Mouse (Mus musculus) midbrain, embryonic 10.5 days (tissue): ENCODE results near the gene Gm10778. TPM values are rescaled to one million over a fixed set of nuclear protein-coding genes. Genes with fewer than 3 reads are reported as not detected.

Experiments used
- DNase-seq: peaks from one replicate; pipeline ENCODE4 v3.0.0-alpha.2; 2017; ENCODE audit warnings: low spot score
- H3K27ac ChIP-seq: fragments of 300-500 bp; sonication (generic); replicated peaks from 2 replicates; pipeline ENCODE4 v1.5.1; 2016; ENCODE audit warnings: mild to moderate bottlenecking
- H3K27me3 ChIP-seq: fragments of 300-500 bp; sonication (generic); 2 replicates; pipeline ENCODE4 v1.6.1; 2016; ENCODE audit warnings: low read depth, mild to moderate bottlenecking; ENCODE audit not compliant: poor library complexity, severe bottlenecking
- H3K36me3 ChIP-seq: fragments of 300-500 bp; sonication (generic); 2 replicates; pipeline ENCODE4 v1.6.1; 2016; ENCODE audit warnings: mild to moderate bottlenecking, moderate library complexity
- H3K4me1 ChIP-seq: fragments of 300-500 bp; sonication (generic); 2 replicates; pipeline ENCODE4 v1.6.1; 2016
- H3K4me3 ChIP-seq: fragments of 300-500 bp; sonication (generic); 2 replicates; pipeline ENCODE4 v1.5.1; 2016; ENCODE audit warnings: mild to moderate bottlenecking, moderate library complexity
- H3K9me3 ChIP-seq: fragments of 300-500 bp; sonication (generic); replicated peaks from 2 replicates; pipeline ENCODE4 v1.6.1; 2016; ENCODE audit warnings: mild to moderate bottlenecking
- WGBS: fragments of 180-500 bp; shearing (Covaris S2); methylation state at CpG from one replicate; pipeline ENCODE4 v1.1.7; 2016; 5-methylcytosine and 5-hydroxymethylcytosine counted together
- polyA plus RNA-seq: library from polyadenylated mRNA; unstranded; fragments of >200 nt; fragmentation: Nextera tagmentation; extraction: Ambion mirVana; gene quantifications from 2 replicates; pipeline ENCODE4 v1.2.1, GENCODE M21; 2016

Gm10778 gene
- 4.9 and 5.6 TPM in 2 replicates for polyA plus RNA-seq

GRCm38 (mm10) chr10:81648803-81649775 lies at the start of gene Gm10778:
Gene Gm10778 (plus strand): TSS chr10:81649059.
- 5% methylated on average over 34 of the region's 52 CpGs for WGBS
- peak within 1 kb of the TSS; percentile 88 for H3K27ac ChIP-seq

GRCm38 (mm10) chr10:81599630-81600029 lies 49.2 kb upstream of the Gm10778 start:
- no peaks in the 10 kb centered on the region for H3K9me3 ChIP-seq
- no peak for DNase-seq
- WGBS = 80% methylated on average over 5 of the region's 5 CpGs
- no peaks in the 10 kb centered on the region for H3K36me3 ChIP-seq
- no peak overlapping the region for H3K27ac ChIP-seq
- peaks cover 72% of the 10 kb centered on the region for H3K4me1 ChIP-seq
- H3K27me3 ChIP-seq = peaks cover 78% of the 10 kb centered on the region
- no peak overlapping the region for H3K4me3 ChIP-seq

More at GRCm38 (mm10) chr10:81648803-81649775, at the start of gene Gm10778:
- H3K4me1 ChIP-seq = peaks cover 18% of the 10 kb centered on the region
- DNase-seq = peak; percentile 92
- H3K27me3 ChIP-seq = peaks cover 14% of the 10 kb centered on the region; the same call in 1 of the 2 replicates
- H3K9me3 ChIP-seq = peaks cover 39% of the 10 kb centered on the region
- peaks cover 40% of the 10 kb centered on the region for H3K36me3 ChIP-seq
- peak within 1 kb of the TSS; percentile 62 for H3K4me3 ChIP-seq

- H3K27me3 ChIP-seq = peaks cover 74% of the 10 kb centered on the region
These were observed 48.8 kb upstream of the Gm10778 start for GRCm38 (mm10) chr10:81600096-81600495.

GRCm38 (mm10) chr10:81600738-81601203 lies 48.1 kb upstream of the Gm10778 start, which contains the start of gene Tle6:
Gene Tle6 (minus strand): TSS chr10:81601073.
- WGBS = under 1% methylated on average over 28 of the region's 28 CpGs
- Histone ChIP-seq H3K36me3 (no peaks in the 10 kb centered on the region), H3K27ac (peak within 1 kb of the TSS; percentile 72), H3K4me1 (peaks cover 74% of the 10 kb centered on the region), H3K4me3 (peak within 1 kb of the TSS; percentile 40), H3K9me3 (no peaks in the 10 kb centered on the region), H3K27me3 (peaks cover 67% of the 10 kb centered on the region)
- DNase-seq = peak; percentile 99

More at GRCm38 (mm10) chr10:81600096-81600495, 48.8 kb upstream of the Gm10778 start:
- no peaks in the 10 kb centered on the region for H3K36me3 ChIP-seq
- no peaks in the 10 kb centered on the region for H3K9me3 ChIP-seq
- DNase-seq = no peak
- H3K27ac ChIP-seq = no peak overlapping the region
- peaks cover 74% of the 10 kb centered on the region for H3K4me1 ChIP-seq
- no peak overlapping the region for H3K4me3 ChIP-seq
- WGBS = 59% methylated on average over 10 of the region's 10 CpGs

- H3K27me3 ChIP-seq = peaks cover 60% of the 10 kb centered on the region
- DNase-seq = no peak
- H3K4me3 ChIP-seq = peak overlapping the region; percentile 40
- H3K27ac ChIP-seq = 0 out of 2 replicates have a peak overlapping the region, but pooled peaks have one; percentile 4
- peaks cover 70% of the 10 kb centered on the region for H3K4me1 ChIP-seq
- H3K36me3 ChIP-seq = no peaks in the 10 kb centered on the region
- 16% methylated on average over 7 of the region's 7 CpGs for WGBS
- H3K9me3 ChIP-seq = no peaks in the 10 kb centered on the region
These were observed 47.4 kb upstream of the Gm10778 start for GRCm38 (mm10) chr10:81601396-81601905.

- Histone ChIP-seq H3K27me3 (peaks cover 47% of the 10 kb centered on the region), H3K4me3 (no peak overlapping the region)
- 25% methylated on average over 4 of the region's 4 CpGs for WGBS
These were observed 46.1 kb upstream of the Gm10778 start for GRCm38 (mm10) chr10:81602741-81603151.

GRCm38 (mm10) chr10:81604019-81604967 lies 44.6 kb upstream of the Gm10778 start:
- WGBS = 82% methylated on average over 12 of the region's 12 CpGs
- peak overlapping the region; percentile 70; the same call in 1 of the 2 replicates for H3K4me3 ChIP-seq
- no peaks in the 10 kb centered on the region for H3K9me3 ChIP-seq
- H3K27me3 ChIP-seq = peaks cover 32% of the 10 kb centered on the region
- DNase-seq = no peak
- peaks cover 14% of the 10 kb centered on the region for H3K36me3 ChIP-seq
- H3K27ac ChIP-seq = no peak overlapping the region
- H3K4me1 ChIP-seq = peaks cover 52% of the 10 kb centered on the region

More at GRCm38 (mm10) chr10:81602741-81603151, 46.1 kb upstream of the Gm10778 start:
- DNase-seq = peak; percentile 46
- peaks cover 65% of the 10 kb centered on the region for H3K4me1 ChIP-seq
- H3K36me3 ChIP-seq = no peaks in the 10 kb centered on the region; the same call in 1 of the 2 replicates
- H3K9me3 ChIP-seq = no peaks in the 10 kb centered on the region
- H3K27ac ChIP-seq = no peak overlapping the region

- Histone ChIP-seq H3K4me3 (peak overlapping the region; percentile 70), H3K27me3 (peaks cover 24% of the 10 kb centered on the region), H3K9me3 (no peaks in the 10 kb centered on the region), H3K27ac (peak overlapping the region; percentile 82), H3K36me3 (peaks cover 16% of the 10 kb centered on the region), H3K4me1 (peaks cover 50% of the 10 kb centered on the region)
- DNase-seq = peak; percentile 87
- 20% methylated on average over 29 of the region's 29 CpGs for WGBS
These were observed 43.7 kb upstream of the Gm10778 start for GRCm38 (mm10) chr10:81604968-81605665.

- WGBS = 7% methylated on average over 14 of the region's 14 CpGs
- H3K27me3 ChIP-seq = peaks cover 21% of the 10 kb centered on the region
- H3K4me1 ChIP-seq = peaks cover 44% of the 10 kb centered on the region
- peaks cover 16% of the 10 kb centered on the region for H3K36me3 ChIP-seq
- DNase-seq = no peak
- H3K27ac ChIP-seq = peak overlapping the region; percentile 82
- peak overlapping the region; percentile 70 for H3K4me3 ChIP-seq
- H3K9me3 ChIP-seq = no peaks in the 10 kb centered on the region
These were observed 43.2 kb upstream of the Gm10778 start for GRCm38 (mm10) chr10:81605666-81605973.

- Histone ChIP-seq H3K27me3 (peaks cover 21% of the 10 kb centered on the region), H3K27ac (peak within 1 kb of the TSS; percentile 88), H3K9me3 (peaks cover 1% of the 10 kb centered on the region; the same call in 1 of the 2 replicates), H3K4me3 (peak within 1 kb of the TSS; percentile 70), H3K4me1 (peaks cover 39% of the 10 kb centered on the region), H3K36me3 (peaks cover 16% of the 10 kb centered on the region)
- under 1% methylated on average over 39 of the region's 39 CpGs for WGBS
- DNase-seq = peak; percentile 93
These were observed 42.7 kb upstream of the Gm10778 start, which contains the start of gene BC025920 for GRCm38 (mm10) chr10:81605974-81606751. Gene BC025920 (plus strand): TSS chr10:81606270.

GRCm38 (mm10) chr10:81608308-81608707 lies 40.6 kb upstream of the Gm10778 start:
- no peak for DNase-seq
- H3K4me3 ChIP-seq = no peak overlapping the region
- peaks cover 16% of the 10 kb centered on the region for H3K36me3 ChIP-seq
- peaks cover 4% of the 10 kb centered on the region; the same call in 1 of the 2 replicates for H3K9me3 ChIP-seq
- H3K27ac ChIP-seq = no peak overlapping the region
- H3K4me1 ChIP-seq = peaks cover 22% of the 10 kb centered on the region
- H3K27me3 ChIP-seq = 0 out of 2 replicates have a peak, but pooled peaks cover 7% of the 10 kb centered on the region
- WGBS = 94% methylated on average over 1 of the region's 1 CpGs
